Mouse (Mus musculus) frontal cortex, adult (tissue): ENCODE measurements around the gene Gm4778.
"Not testable (repeated sequence)": the region's sequence is repeated elsewhere in the genome, so short reads cannot be mapped to it uniquely, and the experiment has no call there.

ENCODE experiments used
- ATAC-seq: cut with Nextera tagmentation; 2 replicates; pipeline ENCODE4 v1.9.2; 2017; ENCODE audit warnings: mild to moderate bottlenecking, moderate library complexity, mixed read lengths; ENCODE audit not compliant: low TSS enrichment

The Gm4778 gene

GRCm38 (mm10) chr3:94263736-94264135, at the start of gene Gm4778:
Gene Gm4778, plus strand, starts transcription at chr3:94264036.
- ATAC-seq: not testable (repeated sequence)

GRCm38 (mm10) chr3:94260598-94260997, 3.2 kb upstream of the Gm4778 start:
- peak; percentile 90 for ATAC-seq

- ATAC-seq: no peak
Observed at GRCm38 (mm10) chr3:94275991-94276390, 12.2 kb downstream of the Gm4778 start.

GRCm38 (mm10) chr3:94305457-94305856, 41.6 kb downstream of the Gm4778 start:
- no peak for ATAC-seq

GRCm38 (mm10) chr3:94306975-94307374, 43.1 kb downstream of the Gm4778 start:
- ATAC-seq: no peak

GRCm38 (mm10) chr3:94309633-94310363, 46.0 kb downstream of the Gm4778 start, which contains the start of gene Them4:
Gene Them4, plus strand, starts transcription at chr3:94310089.
- ATAC-seq: peak; percentile 97

GRCm38 (mm10) chr3:94310491-94310890, 46.7 kb downstream of the Gm4778 start:
- peak; percentile 6; the same call in 1 of the 2 replicates for ATAC-seq

- no peak for ATAC-seq
Observed at GRCm38 (mm10) chr3:94310911-94311310, 47.1 kb downstream of the Gm4778 start.

GRCm38 (mm10) chr3:94311376-94311775, 47.5 kb downstream of the Gm4778 start:
- ATAC-seq: no peak
